Mouse (Mus musculus) heart, adult 2 months (tissue): ENCODE measurements around the gene Evpl.

Experiments
- CTCF ChIP-seq: fragments of 200-600 bp; IDR thresholded peaks from 2 replicates; pipeline ENCODE4 v1.8.1; 2022; ENCODE audit warnings: antibody characterized with exemption, mild to moderate bottlenecking, moderate library complexity
- EP300 ChIP-seq: fragments of 200-500 bp; IDR thresholded peaks from 2 replicates; pipeline ENCODE4 v1.6.1; 2011; ENCODE audit warnings: low read depth, low read length, control low read depth; ENCODE audit not compliant: insufficient read depth
- POLR2A ChIP-seq: fragments of 200-500 bp; IDR thresholded peaks from 2 replicates; pipeline ENCODE4 v1.6.1; 2011; ENCODE audit warnings: mild to moderate bottlenecking, low read depth, low read length, control low read depth; ENCODE audit not compliant: insufficient read depth

DNA sequence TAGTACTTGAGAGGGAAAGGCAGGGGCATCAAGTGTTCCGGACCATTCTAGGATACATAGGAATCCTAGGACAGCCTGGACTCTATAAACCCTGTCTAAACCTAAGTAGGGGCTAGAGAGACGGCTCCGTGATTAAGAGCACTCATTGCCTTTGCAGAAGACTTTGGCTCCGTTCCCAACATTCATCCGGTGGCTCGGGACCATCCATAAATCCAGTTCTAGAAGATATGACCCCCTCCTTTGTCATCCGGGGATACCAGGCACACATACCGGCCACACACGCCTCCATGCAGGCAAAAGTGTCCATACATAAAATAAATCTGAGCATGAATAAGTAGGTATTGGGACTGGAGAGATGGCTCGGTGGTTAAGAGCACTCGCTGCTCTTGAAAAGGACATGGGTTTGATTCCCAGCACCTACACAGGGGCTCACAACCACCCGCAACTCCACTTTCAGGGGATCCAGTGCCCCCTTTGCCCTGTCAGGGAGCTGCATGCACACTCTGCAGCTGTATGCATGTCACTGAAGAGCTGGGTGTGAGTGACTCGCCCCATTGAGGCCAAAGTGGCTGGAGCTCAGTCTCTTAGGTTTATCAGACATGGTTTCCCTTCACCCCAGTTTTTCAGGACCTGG, 23.9 kb downstream of the Evpl start:
- TF ChIP-seq CTCF: no peak
- no peak for TF ChIP-seq EP300
- no peak for TF ChIP-seq POLR2A
